In the genomic region with DNA sequence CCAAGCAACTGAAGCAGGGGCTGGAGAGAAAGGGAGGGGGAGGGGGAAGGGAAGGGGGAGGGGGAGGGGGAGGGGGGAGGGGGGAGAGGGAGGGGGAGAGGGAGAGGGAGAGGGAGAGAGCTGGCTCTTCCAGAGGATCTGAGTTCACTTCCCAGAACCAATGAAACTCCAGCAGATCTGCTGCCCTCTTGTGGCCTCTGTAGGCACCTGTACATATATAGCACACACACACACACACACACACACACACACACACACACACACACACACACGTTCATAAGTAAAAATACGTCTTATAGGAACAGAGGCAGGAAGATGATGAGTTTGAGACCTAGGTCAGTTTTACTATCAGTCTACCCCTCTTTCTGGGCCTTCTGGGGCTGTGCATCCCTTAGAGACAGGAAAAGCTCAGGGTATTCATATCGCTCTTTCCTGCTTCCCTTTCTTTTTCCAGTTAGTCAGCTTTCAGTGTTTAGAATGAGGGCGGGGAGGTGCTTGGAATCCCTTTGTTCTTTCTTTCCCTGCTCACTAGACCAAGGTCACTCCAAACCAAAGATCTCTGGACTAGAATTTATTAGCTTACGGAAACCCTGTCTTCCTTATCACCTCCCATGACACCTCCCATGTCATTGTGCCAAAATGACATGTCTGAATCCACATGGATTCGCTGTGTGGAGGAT, we compare ENCODE assay signal across 30 mouse cellular contexts.
DNase-seq lines count a peak whose midpoint lies in the region; ATAC-seq and TF ChIP-seq lines count a peak whose summit lies in the region.
"Had no signal": no experiment of that assay in that cellular context is flagged by ENCODE, and none has a peak within 500 bp of the region (broad histone marks: within the 10 kb centered on the region; RNA-seq: fewer than 3 reads in every experiment).

No protein-coding gene starts in this region.

- peaks cover 5% of the 10 kb centered on the region; the same call in 1 of the 2 replicates for H3K4me1 ChIP-seq in lung, embryonic 14.5 days (ENCODE audit: insufficient read depth)
- H3K4me1 ChIP-seq in hindbrain, embryonic 10.5 days (replicated peaks) = no peaks in the 10 kb centered on the region
- H3K4me1 ChIP-seq: embryonic facial prominence, embryonic 12.5 days; embryonic facial prominence, embryonic 15.5 days; heart, embryonic 15.5 days had no signal

- ATAC-seq in lung, embryonic 14.5 days (ENCODE audit: insufficient read depth) = no peak
- ATAC-seq: activated CD4-positive, CD25-positive, alpha-beta regulatory T cell, adult 4 months; forebrain, embryonic 14.5 days; forebrain, postnatal 0 days; hindbrain, postnatal 0 days; inflammation-experienced regulatory T-cells, adult 6 months; intestine, embryonic 16.5 days; Patski had no signal

- H3K4me2 ChIP-seq in lung, embryonic 14.5 days = no peak overlapping the region
- H3K4me2 ChIP-seq: embryonic facial prominence, embryonic 12.5 days; embryonic facial prominence, embryonic 15.5 days; heart, embryonic 12.5 days; heart, embryonic 15.5 days; hindbrain, embryonic 14.5 days had no signal

- no peak for TF ChIP-seq CTCF in lung, embryonic 14.5 days (IDR thresholded peaks at IDR 0.05; ENCODE audit: low read depth)

- no peaks in the 10 kb centered on the region for H3K36me3 ChIP-seq in lung, embryonic 14.5 days (ENCODE audit: insufficient read depth)
- H3K36me3 ChIP-seq in hindbrain, embryonic 10.5 days = no peaks in the 10 kb centered on the region
- H3K36me3 ChIP-seq: embryonic facial prominence, embryonic 12.5 days; embryonic facial prominence, embryonic 15.5 days; heart, embryonic 12.5 days; heart, embryonic 15.5 days had no signal

- no peaks in the 10 kb centered on the region for H3K9me3 ChIP-seq in lung, embryonic 14.5 days (ENCODE audit: low read depth, low read length)
- no peaks in the 10 kb centered on the region for H3K9me3 ChIP-seq in hindbrain, embryonic 10.5 days
- H3K9me3 ChIP-seq: embryonic facial prominence, embryonic 12.5 days; embryonic facial prominence, embryonic 15.5 days; heart, embryonic 15.5 days had no signal

- no peak overlapping the region for H3K9ac ChIP-seq in lung, embryonic 14.5 days
- H3K9ac ChIP-seq: embryonic facial prominence, embryonic 12.5 days; embryonic facial prominence, embryonic 15.5 days; forebrain, postnatal 0 days; heart, embryonic 12.5 days; heart, embryonic 15.5 days; hindbrain, embryonic 14.5 days had no signal

- H3K4me3 ChIP-seq in lung, embryonic 14.5 days (ENCODE audit: low read depth, low read length) = no peak overlapping the region
- H3K4me3 ChIP-seq in hindbrain, embryonic 10.5 days = no peak overlapping the region
- H3K4me3 ChIP-seq: embryonic facial prominence, embryonic 12.5 days; embryonic facial prominence, embryonic 15.5 days; gastrocnemius, adult 2 months; heart, adult 2 months; heart, embryonic 12.5 days; heart, embryonic 15.5 days had no signal

- peak; percentile 9 for DNase-seq in adrenal gland, postnatal 14 days
- no peak for DNase-seq in adrenal gland, adult 18-20 months (ENCODE audit: low spot score in 2 of 2)
- peak; percentile 26 for DNase-seq in lung, embryonic 14.5 days
- no peak for DNase-seq in lung, adult 18-20 months
- DNase-seq in ES-CJ7 (ENCODE audit: low read depth, low spot score) (peak; percentile 53), R1 (ENCODE audit: low read depth, low spot score) (peak; percentile 80)
- no peak for DNase-seq in hindbrain, embryonic 10.5 days (ENCODE audit: low spot score)
- DNase-seq in left cerebral cortex, adult 18-20 months (ENCODE audit: low spot score in 2 of 2) = no peak
- DNase-seq: adrenal gland, postnatal 10 days; cerebellum, adult 11 months; cerebellum, adult 2 months; cerebellum, adult 9-11 months; cerebellum, postnatal 25 days; forebrain, postnatal 0 days; gastrocnemius, adult 2 months; gastrocnemius, postnatal 14 days; heart, adult 2 months; heart, postnatal 10 days; heart, postnatal 36 days had no signal

- H3K27me3 ChIP-seq in lung, embryonic 14.5 days (ENCODE audit: insufficient read depth, low read length) = no peaks in the 10 kb centered on the region
- H3K27me3 ChIP-seq in hindbrain, embryonic 10.5 days (ENCODE audit: insufficient read depth, poor library complexity, severe bottlenecking) = no peaks in the 10 kb centered on the region
- H3K27me3 ChIP-seq: embryonic facial prominence, embryonic 12.5 days; embryonic facial prominence, embryonic 15.5 days; heart, embryonic 12.5 days; heart, embryonic 15.5 days; Patski had no signal

- WGBS in lung, embryonic 14.5 days = 74% methylated on average over 6 of the region's 6 CpGs
- WGBS in hindbrain, embryonic 10.5 days = 79% methylated on average over 6 of the region's 6 CpGs

- H3K27ac ChIP-seq in lung, embryonic 14.5 days (ENCODE audit: low read depth) = no peak overlapping the region
- H3K27ac ChIP-seq in hindbrain, embryonic 10.5 days = no peak overlapping the region
- H3K27ac ChIP-seq: embryonic facial prominence, embryonic 12.5 days; embryonic facial prominence, embryonic 15.5 days; gastrocnemius, adult 2 months; heart, adult 2 months; heart, embryonic 15.5 days; hindbrain, embryonic 14.5 days; hindbrain, postnatal 0 days had no signal

Comparison
In these comparisons a context has a peak if more than half of its experiments do, and no peak if none do; other contexts are left out.
1. DNase-seq: peak in adrenal gland, postnatal 14 days (single experiment), lung, embryonic 14.5 days (single experiment), ES-CJ7 (single experiment) and R1 (single experiment); none in adrenal gland, adult 18-20 months (0 of 2), lung, adult 18-20 months (0 of 2), hindbrain, embryonic 10.5 days (single experiment) and left cerebral cortex, adult 18-20 months (0 of 2).